Mouse (Mus musculus): ENCODE data around the gene Npw.
A peak's percentile ranks its signal among the peaks of the same experiment; 100 is the strongest.

Gene Npw

GRCm38 (mm10) chr17:24640581-24640980, 17.7 kb downstream of the Npw start:
- no peak for DNase-seq (ENCODE audit: low spot score)

DNA sequence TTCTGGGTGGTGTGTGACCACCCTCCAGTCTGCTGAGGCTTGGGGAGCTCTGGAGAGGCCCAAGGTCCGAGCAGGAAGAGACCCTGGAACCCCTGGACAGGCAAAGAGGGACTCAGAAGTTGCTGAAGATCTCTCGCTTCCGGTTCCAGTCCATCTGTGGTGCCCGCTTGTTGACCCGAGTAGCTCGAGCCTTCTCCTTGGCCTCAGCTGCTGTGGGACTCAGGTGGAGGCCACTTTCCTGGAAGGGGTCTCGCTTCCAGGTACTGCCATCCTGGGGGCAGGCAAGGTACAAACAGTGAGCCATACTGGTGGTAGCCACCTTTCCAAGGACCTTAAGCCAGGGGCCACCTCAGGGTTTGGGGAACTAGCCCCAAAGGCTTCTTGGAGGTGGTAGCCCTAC, 18.1 kb downstream of the Npw start:
- DNase-seq (ENCODE audit: low spot score): no peak

GRCm38 (mm10) chr17:24639571-24639988, 18.7 kb downstream of the Npw start:
- DNase-seq (ENCODE audit: low spot score): no peak

DNA sequence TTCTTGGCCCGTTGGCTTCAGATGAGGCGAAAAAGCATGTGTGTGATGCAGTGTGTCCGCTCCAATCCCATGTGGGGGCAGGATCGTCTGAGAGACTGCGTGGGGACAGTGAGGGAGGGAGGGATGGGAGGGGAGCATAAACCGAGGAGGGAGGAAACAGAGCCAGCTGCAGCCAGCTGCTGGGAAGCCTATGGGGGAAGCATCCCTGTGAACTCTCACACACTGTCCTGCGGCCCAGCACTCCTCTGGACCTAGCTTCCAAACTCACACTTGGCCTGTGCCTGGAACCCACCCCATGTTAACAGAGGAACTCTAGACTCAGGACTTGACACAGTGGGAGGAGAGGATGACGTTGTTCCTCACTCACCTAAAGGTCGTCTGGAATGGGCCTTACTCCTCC, 19.4 kb downstream of the Npw start:
- DNase-seq (ENCODE audit: low spot score): peak; percentile 84

DNA sequence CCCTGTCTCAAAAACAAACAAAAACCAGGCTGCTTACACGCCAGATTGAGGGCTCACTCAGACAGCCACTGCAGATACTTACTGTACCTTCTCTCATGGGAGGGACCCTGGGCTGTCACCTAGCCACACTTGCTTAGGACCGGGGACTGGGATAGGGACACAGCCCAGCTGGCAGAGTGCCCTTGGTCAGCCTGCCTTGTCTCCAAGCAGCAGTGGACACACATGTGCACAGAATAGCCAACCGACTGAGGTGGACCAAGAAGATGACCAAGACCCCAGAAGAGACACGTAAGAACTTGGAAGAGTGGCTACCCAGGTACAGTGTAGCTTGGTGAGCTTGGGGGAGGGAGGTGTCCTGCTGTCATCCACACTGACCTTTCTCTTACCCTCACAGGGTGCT, 20.0 kb downstream of the Npw start:
- DNase-seq (ENCODE audit: low spot score): peak; percentile 61

- DNase-seq (ENCODE audit: low spot score): no peak
Observed at GRCm38 (mm10) chr17:24636781-24637481, 21.3 kb downstream of the Npw start.

- no peak for DNase-seq (ENCODE audit: low spot score)
Observed at GRCm38 (mm10) chr17:24635694-24636093, 22.6 kb downstream of the Npw start.

GRCm38 (mm10) chr17:24635024-24635423, 23.2 kb downstream of the Npw start:
- no peak for DNase-seq (ENCODE audit: low spot score)

GRCm38 (mm10) chr17:24633831-24634230, 24.4 kb downstream of the Npw start:
- DNase-seq (ENCODE audit: low spot score): no peak

DNA sequence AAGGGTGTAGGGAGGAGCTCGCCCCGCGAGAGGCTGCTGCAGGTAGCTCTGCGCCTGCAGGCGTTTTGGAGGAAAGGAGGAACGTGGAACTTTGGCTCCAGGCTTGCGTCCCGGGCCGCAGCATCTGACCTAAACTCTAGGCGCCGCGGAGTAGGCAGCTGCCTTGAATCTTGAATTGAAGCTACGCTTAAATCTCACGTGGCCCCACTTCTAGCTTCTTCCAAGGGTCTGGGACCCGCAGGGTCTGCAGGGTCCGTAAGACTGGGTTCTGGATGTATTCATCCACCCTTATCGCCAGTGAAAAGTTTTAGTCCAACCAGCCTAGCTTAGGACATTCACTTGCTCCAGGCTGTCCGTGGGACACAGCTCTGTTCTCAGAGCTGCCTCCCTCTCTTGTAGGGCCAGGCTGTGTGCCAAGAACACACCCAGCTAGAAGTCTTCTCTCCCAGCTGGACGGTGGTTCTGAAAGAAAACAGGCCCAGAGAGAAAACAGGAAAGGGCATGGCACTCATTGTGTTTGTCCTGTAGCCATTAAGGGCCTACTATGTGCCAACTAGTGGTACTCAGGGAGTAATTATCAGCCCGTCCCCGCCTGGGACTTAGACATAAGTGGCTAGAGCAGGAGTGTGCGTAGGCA, 25.3 kb downstream of the Npw start:
- peak; percentile 85 for DNase-seq (ENCODE audit: low spot score)

DNA sequence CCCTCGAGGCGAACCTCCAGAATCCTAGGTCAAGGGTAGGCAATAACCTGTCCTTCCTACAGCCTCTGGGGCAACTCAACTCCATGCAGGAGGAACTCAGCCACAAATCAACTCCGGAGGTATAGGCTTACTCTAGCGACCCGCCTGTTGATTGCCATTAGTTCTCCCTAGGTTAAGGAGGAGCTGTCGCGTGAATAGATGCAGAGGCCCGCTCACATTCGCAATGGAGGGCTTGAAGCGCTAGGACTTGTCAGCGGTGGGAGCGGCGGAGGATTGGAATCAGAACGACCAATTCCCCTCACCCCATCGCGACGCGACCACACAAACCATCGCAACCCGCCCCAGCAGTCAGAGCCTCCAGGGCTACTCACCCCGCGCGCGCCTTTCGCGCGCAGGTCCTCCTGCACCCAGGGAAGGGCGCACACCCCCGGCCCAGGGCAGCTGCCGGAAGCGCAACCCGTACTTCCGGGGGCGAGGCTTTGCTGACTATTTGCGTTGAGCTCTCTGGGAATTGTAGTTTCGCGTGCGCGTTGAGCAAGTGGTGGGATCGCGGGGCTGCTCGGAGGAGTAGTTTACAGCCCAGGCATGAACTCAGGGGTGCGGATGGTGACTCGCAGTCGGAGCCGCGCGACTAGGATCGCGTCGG, 26.0 kb downstream of the Npw start, which contains the start of the genes Tsc2 and Nthl1:
Gene Tsc2, minus strand, starts transcription at position 464 of the 646 bp plus-strand sequence.
Gene Nthl1, plus strand, starts transcription at position 514 of the 646 bp plus-strand sequence.
- peak; percentile 86 for DNase-seq (ENCODE audit: low spot score)

DNA sequence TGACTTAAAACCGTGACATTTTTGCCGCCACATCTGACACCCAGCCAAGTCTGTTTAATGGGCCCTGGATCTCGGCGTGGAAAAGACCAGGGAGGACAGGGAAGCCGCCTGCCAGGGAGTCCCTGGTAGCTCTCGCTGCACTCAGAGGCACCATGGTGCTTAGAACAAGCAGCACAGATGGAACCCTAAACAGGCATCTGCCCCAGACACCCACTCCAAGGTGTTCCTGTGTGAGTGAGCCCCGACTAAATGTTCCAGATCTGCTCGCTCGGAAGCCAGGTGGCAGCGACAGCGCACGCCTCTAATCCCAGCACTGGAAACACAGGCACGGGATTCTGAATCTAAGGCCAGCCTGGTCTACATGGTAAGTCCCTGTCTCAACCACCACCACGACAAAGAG, 28.2 kb downstream of the Npw start:
- no peak for DNase-seq (ENCODE audit: low spot score)

DNA sequence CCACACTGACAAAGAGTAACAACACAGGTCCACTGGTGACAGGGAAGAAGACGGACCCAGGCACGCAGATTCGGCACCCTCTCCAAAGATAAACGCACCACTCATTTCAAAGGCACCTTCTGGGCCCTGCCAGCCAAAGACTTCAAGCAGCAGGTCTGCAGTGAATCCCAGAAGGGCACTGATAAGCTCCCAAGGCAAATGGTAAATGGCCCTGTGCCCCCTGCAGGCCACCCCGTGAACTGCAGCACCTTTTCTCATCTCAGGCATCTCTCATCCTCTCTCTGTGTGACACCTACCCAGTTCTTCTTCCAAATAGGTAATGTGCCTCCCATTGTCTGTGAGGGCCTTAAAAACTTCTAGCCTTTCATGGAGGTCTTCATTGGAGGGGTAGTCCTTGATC, 29.6 kb downstream of the Npw start:
- DNase-seq (ENCODE audit: low spot score): peak; percentile 85

- DNase-seq (ENCODE audit: low spot score): no peak
Observed at GRCm38 (mm10) chr17:24625472-24625871, 32.8 kb downstream of the Npw start.

DNA sequence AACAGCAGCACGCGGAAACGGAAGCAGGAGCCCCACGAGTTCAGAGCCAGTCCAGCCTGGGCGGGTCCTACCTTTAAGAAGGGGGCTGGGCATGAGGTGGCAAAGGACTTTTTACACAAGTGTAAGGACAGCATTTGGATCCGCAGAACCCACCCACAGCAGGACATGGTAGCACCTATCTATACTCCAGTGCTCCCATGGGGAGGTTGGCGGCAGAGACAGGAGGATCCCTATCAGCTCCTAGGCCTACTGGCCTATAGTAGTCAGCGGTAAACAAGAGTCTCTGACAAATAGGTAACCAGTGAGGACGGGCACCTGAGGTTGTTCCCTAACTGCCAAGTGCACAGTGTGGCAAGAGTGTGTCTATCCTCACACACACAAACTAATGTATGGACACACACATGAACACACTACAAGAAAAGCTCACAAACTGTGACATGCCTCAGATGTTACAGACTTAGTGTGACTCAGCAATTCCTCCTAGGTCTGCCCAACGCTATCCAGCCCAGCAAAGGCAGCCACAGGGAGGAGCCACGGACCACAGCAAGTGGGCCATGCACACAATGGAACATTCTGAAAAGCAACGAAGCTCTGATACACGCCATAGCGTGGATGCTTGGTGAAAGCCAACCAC, 40.6 kb downstream of the Npw start:
- no peak for DNase-seq (ENCODE audit: low spot score)

DNA sequence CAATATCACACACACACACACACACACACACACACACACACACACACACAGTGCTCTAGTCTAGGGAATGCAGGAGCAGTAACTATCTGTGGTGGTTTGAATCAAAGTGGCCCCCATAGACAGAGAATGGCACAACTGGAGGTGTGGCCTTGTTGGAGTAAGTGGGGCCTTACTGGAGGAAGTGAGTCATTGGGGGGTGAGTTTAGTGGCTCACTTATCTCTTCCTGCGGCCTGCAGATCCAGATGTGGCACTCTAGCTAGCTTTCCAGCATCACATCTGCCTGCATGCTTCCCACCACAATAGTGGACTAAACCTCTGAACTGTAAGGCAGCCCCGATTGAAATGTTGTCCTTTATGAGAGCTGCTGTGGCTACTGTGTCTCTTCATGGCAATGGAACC, 47.5 kb downstream of the Npw start:
- DNase-seq (ENCODE audit: low spot score): no peak

- no peak for DNase-seq (ENCODE audit: low spot score)
Observed at GRCm38 (mm10) chr17:24608874-24609273, 49.4 kb downstream of the Npw start.

- no peak for DNase-seq (ENCODE audit: low spot score)
Observed at GRCm38 (mm10) chr17:24608370-24608769, 49.9 kb downstream of the Npw start.

Measured in testis, postnatal 10 days (tissue).